Mouse (Mus musculus) layer of hippocampus, adult 9-10 months (tissue): ENCODE measurements around the gene Syvn1.

Source experiments
- DNase-seq: peaks from one replicate; pipeline ENCODE4 v3.0.0; 2022; ENCODE audit warnings: low spot score

Syvn1 gene

GRCm38 (mm10) chr19:6046294-6047153, at the start of gene Syvn1:
Syvn1 (plus strand) TSS chr19:6046576.
- peak; percentile 89 for DNase-seq

- DNase-seq = no peak
Measured at GRCm38 (mm10) chr19:5998180-5998579, 48.2 kb upstream of the Syvn1 start.

GRCm38 (mm10) chr19:5999969-6000368, 46.4 kb upstream of the Syvn1 start:
- DNase-seq = no peak

- DNase-seq = no peak
Measured at GRCm38 (mm10) chr19:6005541-6005940, 40.8 kb upstream of the Syvn1 start.

DNA sequence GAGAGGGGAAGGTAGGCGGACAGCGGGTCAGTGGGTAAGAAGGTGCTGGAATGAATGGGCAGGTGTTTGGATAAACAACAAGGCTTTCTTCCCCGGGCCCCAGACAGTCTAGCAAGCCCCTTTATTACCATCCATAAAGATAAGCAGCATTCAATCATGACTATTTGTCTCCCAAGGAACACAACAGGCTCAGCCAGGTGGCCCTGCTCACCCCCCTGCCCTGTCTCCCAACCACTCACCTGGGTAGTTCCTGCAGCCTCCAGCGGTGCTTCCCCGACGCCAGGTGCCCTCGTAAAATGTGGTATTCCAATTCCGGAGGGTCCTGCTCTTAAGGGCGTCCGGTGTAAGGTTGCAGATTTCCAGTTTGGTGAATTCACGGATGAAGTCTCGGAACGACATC, 39.4 kb upstream of the Syvn1 start:
- DNase-seq = no peak

- no peak for DNase-seq
Measured at GRCm38 (mm10) chr19:6009137-6009536, 37.2 kb upstream of the Syvn1 start.

GRCm38 (mm10) chr19:6013691-6014090, 32.7 kb upstream of the Syvn1 start:
- no peak for DNase-seq

DNA sequence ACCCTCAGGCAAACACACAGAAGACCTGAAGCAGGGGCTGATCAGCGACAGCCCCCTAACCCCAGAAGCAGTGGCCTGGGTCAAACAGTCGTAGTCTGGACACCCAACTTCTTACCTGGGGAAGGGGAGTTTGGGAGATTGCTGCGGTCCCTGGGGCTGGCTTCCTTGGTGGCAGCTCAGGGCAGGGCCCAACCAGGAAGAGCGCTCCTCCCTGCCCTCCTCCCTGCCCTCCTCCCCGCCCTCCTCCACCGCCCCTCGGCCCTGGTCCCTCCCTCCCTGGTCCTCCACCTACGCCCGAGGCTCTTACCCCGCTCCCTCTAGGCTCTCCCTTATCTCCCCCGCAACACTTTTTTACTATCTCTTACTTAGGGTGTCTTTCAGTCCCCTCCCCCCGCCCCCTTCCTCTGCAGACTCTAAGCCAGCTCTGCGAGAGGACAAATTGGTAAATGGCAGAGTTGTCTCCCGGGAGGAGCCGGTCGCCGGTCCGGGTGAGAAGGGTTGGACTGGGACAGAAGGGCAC, 31.3 kb upstream of the Syvn1 start:
- no peak for DNase-seq

DNA sequence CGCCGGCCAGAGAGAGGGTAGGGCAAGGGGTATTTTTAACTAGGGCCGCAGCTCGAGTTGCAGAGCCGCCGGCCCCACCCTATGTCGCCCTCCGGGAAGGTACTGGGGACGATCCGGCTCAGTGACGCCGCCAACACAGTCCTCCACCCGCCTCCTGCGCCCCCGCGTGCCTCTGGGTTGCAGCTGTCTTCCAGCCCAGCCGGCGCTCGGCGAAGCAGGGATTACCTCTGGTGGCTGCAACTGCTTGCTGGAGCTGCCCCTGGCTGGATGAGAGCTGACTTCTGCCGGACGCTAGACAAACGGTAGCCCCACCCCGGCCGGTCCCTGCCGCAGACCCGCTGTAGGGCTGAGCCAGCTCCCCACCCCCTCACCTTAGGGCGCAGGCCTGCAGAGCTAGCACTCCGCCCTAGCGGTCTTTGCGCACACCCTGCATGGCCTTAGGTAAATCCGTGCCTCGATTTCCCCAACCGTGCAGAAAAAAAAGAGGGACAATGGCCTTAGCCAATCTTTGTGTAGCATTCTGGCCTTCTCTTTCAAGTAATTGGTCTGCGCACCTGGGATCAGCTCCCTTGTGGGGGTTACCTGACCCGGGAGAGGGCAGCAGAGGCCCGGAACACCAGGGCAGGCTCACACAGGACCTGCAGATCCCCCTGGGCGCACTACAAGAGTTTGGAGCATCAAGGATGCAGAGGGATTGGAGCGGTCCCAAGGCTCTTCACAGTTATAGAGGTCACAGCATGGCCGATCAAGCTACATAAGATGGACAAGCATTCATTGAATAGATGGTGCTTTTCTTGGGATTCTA, 30.7 kb upstream of the Syvn1 start, which contains the start of gene Capn1:
Gene Capn1, minus strand, starts transcription at position 387 of the 805 bp plus-strand sequence.
- DNase-seq = no peak

- DNase-seq = no peak
Measured at GRCm38 (mm10) chr19:6016532-6016931, 29.8 kb upstream of the Syvn1 start.

- DNase-seq = peak; percentile 93
Measured at GRCm38 (mm10) chr19:6018142-6019089, 28.0 kb upstream of the Syvn1 start.

DNA sequence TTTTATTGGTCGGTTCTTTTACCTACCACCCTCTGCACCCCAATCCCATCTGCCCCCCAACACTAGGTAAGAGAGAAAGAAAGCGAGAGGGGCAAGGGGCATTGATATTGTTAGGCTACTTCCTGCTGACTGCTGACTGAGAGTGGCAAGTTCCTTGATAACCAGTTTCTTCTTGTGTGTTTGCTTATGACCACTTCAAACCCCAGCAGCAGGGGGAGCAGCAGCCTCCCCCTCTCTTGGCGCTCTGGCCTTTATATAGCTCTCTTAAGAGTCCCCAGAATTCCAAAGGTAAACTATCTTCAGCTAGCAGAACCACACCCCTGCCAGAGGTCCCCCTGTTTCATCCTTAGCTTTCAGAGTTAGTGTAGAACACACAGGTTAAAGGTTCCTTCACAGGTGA, 26.1 kb upstream of the Syvn1 start:
- DNase-seq = no peak

- DNase-seq = no peak
Measured at GRCm38 (mm10) chr19:6023059-6023458, 23.3 kb upstream of the Syvn1 start.

DNA sequence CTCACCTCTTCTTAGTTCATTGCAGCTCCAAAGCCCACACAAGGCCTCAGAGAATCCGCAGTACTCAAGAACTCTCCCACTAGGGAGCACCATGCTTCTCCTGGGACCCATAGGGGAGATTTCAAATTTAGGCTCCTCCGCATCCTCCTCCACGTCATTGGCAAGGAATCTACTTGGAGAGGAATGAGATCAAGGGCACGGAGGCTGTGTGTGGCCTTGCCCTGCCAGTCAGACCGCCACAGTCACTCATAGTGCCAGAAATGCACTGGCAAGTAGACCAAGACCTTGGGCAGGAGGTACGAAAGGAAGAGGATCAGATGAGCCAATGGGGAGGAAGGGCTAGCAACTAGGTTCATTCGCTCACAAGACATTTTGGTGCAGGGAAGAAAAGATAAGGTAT, 22.4 kb upstream of the Syvn1 start:
- DNase-seq = no peak

DNA sequence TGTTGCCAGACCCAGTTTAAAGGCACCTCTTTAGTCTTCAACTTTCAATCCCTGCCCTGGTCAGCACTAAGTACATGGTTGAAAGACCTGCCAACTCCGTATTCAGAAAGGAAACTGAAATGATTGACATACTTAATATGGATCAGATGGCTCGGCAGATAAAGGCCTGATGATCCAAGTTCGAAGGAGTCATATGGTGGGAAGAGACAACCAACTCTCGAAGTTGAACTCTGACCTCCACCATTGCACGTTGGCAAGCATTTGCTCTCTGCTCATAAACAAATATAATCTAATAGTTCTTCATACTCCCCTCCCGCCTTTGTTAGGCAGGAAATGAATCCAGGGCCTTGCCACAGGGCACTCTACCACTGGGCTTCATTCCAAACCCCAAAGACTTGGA, 17.4 kb upstream of the Syvn1 start:
- no peak for DNase-seq

DNA sequence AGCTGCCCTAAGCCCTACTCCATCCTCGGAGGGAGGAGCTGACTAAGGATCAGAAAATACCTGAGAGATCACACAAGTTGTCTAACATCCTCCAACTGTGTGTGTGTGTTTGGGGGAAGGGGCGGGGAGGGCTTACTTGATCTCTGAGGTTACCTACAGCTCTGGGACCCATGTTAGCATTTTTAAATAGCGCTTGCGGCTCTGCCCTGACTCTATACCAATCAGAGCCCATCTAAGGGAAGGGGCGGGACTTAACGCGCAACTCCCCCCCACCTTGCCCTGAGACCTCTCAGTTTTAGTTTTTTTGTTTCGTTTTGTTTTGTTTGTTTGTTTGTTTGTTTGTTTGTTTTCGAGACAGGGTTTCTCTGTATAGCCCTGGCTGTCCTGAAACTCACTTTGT, 16.9 kb upstream of the Syvn1 start:
- DNase-seq = no peak

GRCm38 (mm10) chr19:6030520-6031280, 15.7 kb upstream of the Syvn1 start:
- no peak for DNase-seq

- no peak for DNase-seq
Measured at GRCm38 (mm10) chr19:6035966-6036585, 10.3 kb upstream of the Syvn1 start.

- no peak for DNase-seq
Measured at GRCm38 (mm10) chr19:6037695-6038094, 8.7 kb upstream of the Syvn1 start.

- DNase-seq = no peak
Measured at GRCm38 (mm10) chr19:6038326-6038725, 8.1 kb upstream of the Syvn1 start.

DNA sequence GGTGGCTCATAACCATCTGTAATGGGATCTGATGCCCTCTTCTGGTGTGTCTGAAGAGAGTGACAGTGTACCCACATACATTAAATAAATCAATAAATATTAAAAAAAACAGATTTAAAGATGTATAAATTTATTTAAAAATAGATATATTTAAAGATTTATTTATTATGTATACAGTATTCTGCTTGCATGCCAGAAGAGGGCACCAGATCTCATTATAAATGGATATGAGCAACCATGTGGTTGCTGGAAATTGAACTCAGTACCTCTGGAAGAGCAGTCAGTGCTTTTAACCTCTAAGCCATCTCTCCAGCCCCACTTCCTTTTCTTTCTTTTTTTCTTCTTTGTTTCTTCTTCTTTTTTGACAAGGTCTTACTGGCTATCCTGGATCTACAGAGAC, 6.4 kb upstream of the Syvn1 start:
- no peak for DNase-seq
